Mouse (Mus musculus) limb, embryonic 15.5 days (tissue): ENCODE measurements around the gene Kpna3. TPM values are rescaled to one million over a fixed set of nuclear protein-coding genes. Genes with fewer than 3 reads are reported as not detected.
"Not testable (repeated sequence)": the region's sequence is repeated elsewhere in the genome, so short reads cannot be mapped to it uniquely, and the experiment has no call there.

Source experiments
- ATAC-seq: fragments of 200-750 bp; cut with Nextera tagmentation; 2 replicates; pipeline ENCODE4 v1.8.0; 2017; ENCODE audit warnings: low read depth, moderate TSS enrichment; ENCODE audit not compliant: insufficient number of reproducible peaks, low FRiP score, low TSS enrichment
- H3K27ac ChIP-seq: fragments of 300-500 bp; sonication (generic); 2 replicates; pipeline ENCODE4 v1.5.1; 2015; ENCODE audit warnings: moderate library complexity, mild to moderate bottlenecking, inconsistent platforms
- H3K27me3 ChIP-seq: fragments of 300-500 bp; sonication (generic); 2 replicates; pipeline ENCODE4 v1.6.1; 2015; ENCODE audit warnings: inconsistent platforms
- H3K36me3 ChIP-seq: fragments of 300-500 bp; sonication (generic); 2 replicates; pipeline ENCODE4 v1.6.1; 2015; ENCODE audit warnings: inconsistent platforms
- H3K4me1 ChIP-seq: fragments of 300-500 bp; sonication (generic); 2 replicates; pipeline ENCODE4 v1.6.1; 2015; ENCODE audit warnings: inconsistent platforms
- H3K4me2 ChIP-seq: fragments of 300-500 bp; sonication (generic); 2 replicates; pipeline ENCODE4 v1.6.1; 2015; ENCODE audit warnings: mild to moderate bottlenecking, inconsistent platforms
- H3K4me3 ChIP-seq: fragments of 300-500 bp; sonication (generic); 2 replicates; pipeline ENCODE4 v1.5.1; 2015; ENCODE audit warnings: mild to moderate bottlenecking, inconsistent platforms
- H3K9ac ChIP-seq: fragments of 300-500 bp; sonication (generic); 2 replicates; pipeline ENCODE4 v1.6.1; 2015; ENCODE audit warnings: inconsistent platforms
- H3K9me3 ChIP-seq: fragments of 300-500 bp; sonication (generic); 2 replicates; pipeline ENCODE4 v1.6.1; 2016; ENCODE audit warnings: inconsistent platforms
- WGBS: fragments of 180-500 bp; shearing (Covaris S2); methylation state at CpG from one replicate; pipeline ENCODE4 v1.1.7; 2015; 5-methylcytosine and 5-hydroxymethylcytosine counted together
- polyA plus RNA-seq: library from polyadenylated mRNA; unstranded; fragments of >200 nt; fragmentation: Nextera tagmentation; extraction: Ambion mirVana; gene quantifications from 2 replicates; pipeline ENCODE4 v1.2.1, GENCODE M21; 2015

The Kpna3 gene
- polyA plus RNA-seq, 1 experiment from 2014 or later, result 45.4 TPM

DNA sequence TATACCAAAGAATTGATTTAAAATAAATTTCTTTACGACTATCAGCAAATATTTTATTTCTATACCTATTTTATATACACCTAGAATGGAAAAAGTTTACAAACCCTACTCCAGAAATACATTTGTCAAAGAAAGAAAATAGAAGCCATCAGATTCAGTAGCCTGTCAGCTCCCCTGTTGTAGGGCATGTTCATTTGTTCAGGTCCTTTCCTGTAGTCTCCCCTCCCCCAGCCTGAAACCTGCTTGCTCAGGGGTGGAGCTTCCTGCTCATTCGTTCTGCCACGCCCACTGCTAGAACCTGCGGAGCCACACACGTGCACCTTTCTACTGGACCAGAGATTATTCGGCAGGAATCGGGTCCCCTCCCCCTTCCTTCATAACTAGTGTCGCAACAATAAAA lies 12.6 kb downstream of the Kpna3 start:
- 34% methylated on average over 5 of the region's 8 CpGs for WGBS
- H3K4me3 ChIP-seq, ATAC-seq, H3K4me2 ChIP-seq, H3K27me3 ChIP-seq, H3K36me3 ChIP-seq, H3K9me3 ChIP-seq, H3K4me1 ChIP-seq, H3K27ac ChIP-seq, H3K9ac ChIP-seq: not testable (repeated sequence)

DNA sequence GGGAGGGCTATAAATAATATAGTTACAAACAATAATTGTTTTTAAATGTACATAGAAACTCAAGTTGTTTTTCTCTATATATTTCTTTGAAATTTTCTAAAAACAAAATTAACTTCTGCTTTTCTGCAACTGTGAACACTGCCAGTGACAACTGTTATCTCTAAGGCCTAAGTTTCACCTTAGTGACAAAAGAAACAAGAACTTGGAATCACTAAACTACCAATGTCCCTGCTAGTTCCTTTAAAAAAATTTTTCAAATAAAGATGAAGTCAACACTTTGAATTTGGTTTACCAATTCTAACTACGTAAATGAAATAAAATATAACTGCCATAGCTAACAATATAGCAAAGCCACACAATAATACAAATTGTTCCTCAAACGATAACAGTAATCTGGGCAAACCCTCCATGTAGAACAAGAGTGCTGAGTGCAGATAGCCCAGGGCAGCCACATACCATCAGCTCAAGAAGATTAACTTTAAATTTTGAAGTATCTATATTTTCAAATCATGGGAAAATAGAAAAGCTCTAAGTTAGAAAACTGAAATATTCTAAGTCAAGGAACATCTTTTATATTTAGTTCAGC lies 14.5 kb downstream of the Kpna3 start:
- Histone ChIP-seq H3K4me2 (no peak overlapping the region), H3K36me3 (0 out of 2 replicates have a peak, but pooled peaks cover 3% of the 10 kb centered on the region), H3K27me3 (no peaks in the 10 kb centered on the region), H3K4me3 (no peak overlapping the region), H3K4me1 (peaks cover 6% of the 10 kb centered on the region; the same call in 1 of the 2 replicates), H3K9me3 (no peaks in the 10 kb centered on the region), H3K27ac (no peak overlapping the region), H3K9ac (no peak overlapping the region)
- WGBS, result 90% methylated on average over 2 of the region's 2 CpGs
- no peak for ATAC-seq

DNA sequence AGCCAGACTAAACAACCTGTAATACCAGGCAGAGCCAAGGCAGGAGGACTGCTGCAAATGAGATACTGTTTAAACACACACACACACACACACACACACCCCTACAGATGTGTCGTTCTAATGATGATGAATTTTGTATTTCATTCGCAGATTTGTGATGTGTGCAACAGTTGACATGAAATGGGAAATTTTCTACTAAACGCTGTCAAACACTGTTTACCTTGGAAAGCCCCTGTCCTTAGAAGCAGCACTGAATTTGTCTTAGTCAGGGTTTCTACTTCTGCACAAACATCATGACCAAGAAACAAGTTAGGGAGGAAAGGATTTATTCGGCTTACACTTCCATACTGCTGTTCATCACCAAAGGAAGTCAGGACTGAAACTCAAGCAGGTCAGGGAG lies 24.0 kb downstream of the Kpna3 start:
- H3K4me2 ChIP-seq, result no peak overlapping the region
- H3K36me3 ChIP-seq, result no peaks in the 10 kb centered on the region
- H3K4me1 ChIP-seq, result peaks cover 12% of the 10 kb centered on the region; the same call in 1 of the 2 replicates
- no peak for ATAC-seq
- no peaks in the 10 kb centered on the region for H3K27me3 ChIP-seq
- no peaks in the 10 kb centered on the region for H3K9me3 ChIP-seq
- no peak overlapping the region for H3K27ac ChIP-seq
- no peak overlapping the region for H3K4me3 ChIP-seq
- no peak overlapping the region for H3K9ac ChIP-seq
- 86% methylated on average over 4 of the region's 4 CpGs for WGBS

DNA sequence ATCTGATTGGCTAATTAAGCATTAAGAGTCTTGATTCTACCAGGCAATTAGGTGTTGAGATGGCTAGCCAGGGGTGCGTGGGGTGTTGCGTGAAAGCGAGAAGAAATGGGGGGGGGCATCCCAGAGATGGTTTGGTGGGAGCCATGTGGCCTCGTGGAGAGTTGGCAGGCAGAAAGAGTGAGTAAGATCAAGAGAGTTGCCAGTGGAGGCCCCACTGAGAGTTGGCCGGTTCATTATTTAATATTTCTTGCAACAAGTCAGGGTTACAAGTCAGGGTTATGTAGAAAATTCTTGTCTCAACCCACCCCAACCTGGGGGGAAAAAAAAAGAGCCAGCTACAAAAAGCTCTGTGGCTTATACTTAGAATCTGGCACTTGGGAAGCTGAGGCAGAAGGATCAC lies 24.4 kb downstream of the Kpna3 start:
- no peak overlapping the region for H3K9ac ChIP-seq
- no peak for ATAC-seq
- H3K4me1 ChIP-seq, result peaks cover 12% of the 10 kb centered on the region; the same call in 1 of the 2 replicates
- 66% methylated on average over 5 of the region's 5 CpGs for WGBS
- no peak overlapping the region for H3K4me3 ChIP-seq
- H3K27me3 ChIP-seq, result no peaks in the 10 kb centered on the region
- H3K4me2 ChIP-seq, result no peak overlapping the region
- no peak overlapping the region for H3K27ac ChIP-seq
- H3K9me3 ChIP-seq, result no peaks in the 10 kb centered on the region
- no peaks in the 10 kb centered on the region for H3K36me3 ChIP-seq

DNA sequence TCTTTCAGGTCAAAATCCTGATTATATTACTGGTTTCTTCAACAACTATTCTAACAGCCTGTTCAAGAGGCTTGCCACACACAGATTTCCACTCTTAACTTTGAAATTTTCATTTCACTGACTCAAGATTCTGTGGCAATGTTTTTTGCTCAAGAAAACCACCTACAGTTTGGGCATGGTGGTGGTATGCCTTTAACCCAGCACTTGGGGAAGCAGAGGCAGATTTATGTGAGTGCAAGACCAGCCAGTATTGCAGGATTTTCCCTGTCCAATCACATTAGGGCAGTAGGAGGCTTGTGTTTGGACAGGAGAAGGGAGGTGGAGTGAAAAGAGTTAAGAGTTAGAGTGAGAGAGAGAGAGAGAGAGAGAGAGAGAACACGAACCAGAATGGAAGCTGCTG lies 24.9 kb downstream of the Kpna3 start:
- H3K9ac ChIP-seq, result no peak overlapping the region
- peaks cover 12% of the 10 kb centered on the region; the same call in 1 of the 2 replicates for H3K4me1 ChIP-seq
- H3K27ac ChIP-seq, result no peak overlapping the region
- H3K36me3 ChIP-seq, result no peaks in the 10 kb centered on the region
- H3K4me3 ChIP-seq, result no peak overlapping the region
- 26% methylated on average over 1 of the region's 1 CpGs for WGBS
- no peaks in the 10 kb centered on the region for H3K9me3 ChIP-seq
- ATAC-seq, result no peak
- H3K4me2 ChIP-seq, result no peak overlapping the region
- H3K27me3 ChIP-seq, result no peaks in the 10 kb centered on the region

DNA sequence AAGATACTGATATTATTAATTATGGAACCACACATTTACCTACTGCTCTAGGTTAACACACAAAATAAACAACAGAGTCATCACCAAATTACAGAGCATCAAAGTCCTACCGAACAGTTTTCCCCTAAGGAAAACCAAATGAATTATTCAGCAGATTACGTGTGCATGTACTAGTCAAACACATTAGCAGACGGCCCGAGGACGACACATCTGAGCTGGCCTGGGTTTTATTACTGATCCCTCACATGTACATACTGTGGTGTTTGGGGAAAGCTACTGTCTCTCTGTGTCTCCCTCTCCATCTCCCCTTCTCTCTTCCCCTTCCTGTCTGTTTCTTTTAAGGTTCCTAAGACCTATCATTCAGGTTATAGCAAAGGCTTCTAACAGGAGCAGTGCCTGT lies 25.5 kb downstream of the Kpna3 start:
- Histone ChIP-seq H3K27ac (no peak overlapping the region), H3K4me2 (no peak overlapping the region), H3K36me3 (no peaks in the 10 kb centered on the region), H3K4me1 (peaks cover 12% of the 10 kb centered on the region; the same call in 1 of the 2 replicates), H3K9ac (no peak overlapping the region), H3K4me3 (no peak overlapping the region), H3K27me3 (no peaks in the 10 kb centered on the region), H3K9me3 (no peaks in the 10 kb centered on the region)
- 42% methylated on average over 5 of the region's 5 CpGs for WGBS
- no peak for ATAC-seq

DNA sequence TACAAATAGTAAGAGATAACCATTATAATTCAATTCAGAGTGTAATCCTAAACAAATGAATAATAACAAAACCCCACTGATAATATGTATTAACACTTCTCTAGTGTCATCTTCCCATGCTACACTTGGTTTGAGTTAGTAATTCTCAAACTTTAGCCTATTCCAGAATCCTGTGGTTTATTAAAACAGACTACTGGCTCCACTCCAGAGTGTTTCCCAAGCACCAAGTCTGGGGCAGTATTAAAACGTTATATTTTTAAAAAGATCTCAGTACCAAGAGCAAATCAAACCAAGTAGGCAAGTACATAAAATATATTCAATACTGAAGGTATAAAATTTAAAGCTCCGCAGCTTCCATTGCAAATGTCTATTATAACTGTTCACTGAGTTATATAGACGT lies 26.0 kb downstream of the Kpna3 start:
- Histone ChIP-seq H3K36me3 (no peaks in the 10 kb centered on the region), H3K27me3 (no peaks in the 10 kb centered on the region), H3K4me3 (no peak overlapping the region), H3K4me1 (peaks cover 12% of the 10 kb centered on the region; the same call in 1 of the 2 replicates), H3K9me3 (no peaks in the 10 kb centered on the region), H3K9ac (no peak overlapping the region), H3K4me2 (no peak overlapping the region), H3K27ac (no peak overlapping the region)
- no peak for ATAC-seq
- WGBS, result 47% methylated on average over 3 of the region's 3 CpGs

DNA sequence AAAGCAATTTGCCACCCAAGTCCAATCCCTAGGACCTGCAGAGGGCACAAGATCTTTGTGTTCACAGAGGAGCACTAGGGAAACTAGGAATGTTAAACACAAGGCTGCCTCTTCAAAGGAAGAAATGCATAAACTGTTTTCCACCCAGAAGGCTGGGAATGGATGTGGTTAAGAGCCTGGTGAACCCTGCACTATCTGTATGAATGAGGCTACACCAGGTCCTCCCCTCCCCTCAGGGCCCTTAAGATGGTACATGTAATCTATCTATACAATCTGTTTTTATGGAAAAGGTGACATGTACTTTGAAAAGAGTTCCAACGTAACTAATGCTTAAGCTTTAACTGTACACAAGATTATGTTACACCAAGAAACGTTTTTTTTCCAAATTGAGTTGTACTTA lies 29.7 kb downstream of the Kpna3 start:
- H3K4me2 ChIP-seq, result no peak overlapping the region
- H3K27ac ChIP-seq, result no peak overlapping the region
- no peak for ATAC-seq
- no peaks in the 10 kb centered on the region for H3K36me3 ChIP-seq
- H3K9ac ChIP-seq, result no peak overlapping the region
- H3K4me1 ChIP-seq, result peaks cover 8% of the 10 kb centered on the region; the same call in 1 of the 2 replicates
- H3K9me3 ChIP-seq, result no peaks in the 10 kb centered on the region
- no peak overlapping the region for H3K4me3 ChIP-seq
- 55% methylated on average over 2 of the region's 2 CpGs for WGBS
- no peaks in the 10 kb centered on the region for H3K27me3 ChIP-seq

DNA sequence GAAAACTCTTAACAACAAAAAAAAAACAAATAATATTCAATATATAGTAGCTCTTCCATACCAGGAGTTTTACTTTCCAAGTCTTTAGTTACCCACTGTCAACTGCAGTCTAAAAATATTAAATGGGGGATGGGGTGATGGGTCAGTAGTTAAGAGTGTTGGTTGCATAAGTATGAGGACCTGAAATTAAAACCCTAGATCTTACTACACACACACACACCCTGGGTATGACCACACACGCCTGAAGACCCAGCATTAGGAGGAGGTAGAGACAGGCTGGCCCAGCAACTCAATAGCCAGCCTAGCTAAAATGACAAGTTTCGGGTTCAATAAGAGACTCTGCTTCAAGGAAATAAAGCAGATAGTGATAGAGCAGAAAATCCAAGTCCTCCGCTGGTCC lies 32.6 kb downstream of the Kpna3 start:
- no peaks in the 10 kb centered on the region for H3K9me3 ChIP-seq
- 93% methylated on average over 3 of the region's 3 CpGs for WGBS
- no peak overlapping the region for H3K4me3 ChIP-seq
- H3K9ac ChIP-seq, result no peak overlapping the region
- H3K27me3 ChIP-seq, result no peaks in the 10 kb centered on the region
- no peak overlapping the region for H3K4me2 ChIP-seq
- H3K27ac ChIP-seq, result no peak overlapping the region
- peaks cover 6% of the 10 kb centered on the region; the same call in 1 of the 2 replicates for H3K4me1 ChIP-seq
- peaks cover 3% of the 10 kb centered on the region; the same call in 1 of the 2 replicates for H3K36me3 ChIP-seq
- no peak for ATAC-seq

DNA sequence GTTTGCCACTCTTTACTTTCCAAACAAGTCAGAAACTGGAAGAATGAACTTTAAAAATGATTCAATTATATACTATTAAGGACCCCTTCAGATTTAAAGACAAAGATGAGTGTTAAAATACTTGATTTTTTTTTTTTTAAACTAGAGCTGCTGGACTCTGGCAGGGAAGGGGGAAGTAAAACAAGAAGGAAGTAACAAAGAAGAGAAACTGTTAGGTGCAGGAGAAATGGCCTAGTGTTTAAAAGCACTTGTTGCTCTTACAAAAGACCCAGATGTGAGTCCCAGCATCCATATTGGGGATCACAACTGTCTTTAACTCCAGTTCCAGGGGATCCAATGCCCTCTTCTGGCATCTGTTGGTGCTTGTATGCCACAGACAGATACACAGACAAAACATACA lies 33.9 kb downstream of the Kpna3 start:
- peaks cover 8% of the 10 kb centered on the region; the same call in 1 of the 2 replicates for H3K36me3 ChIP-seq
- H3K27me3 ChIP-seq, result no peaks in the 10 kb centered on the region
- no peak overlapping the region for H3K9ac ChIP-seq
- ATAC-seq, result no peak
- H3K4me1 ChIP-seq, result peaks cover 6% of the 10 kb centered on the region; the same call in 1 of the 2 replicates
- H3K4me3 ChIP-seq, result no peak overlapping the region
- H3K4me2 ChIP-seq, result no peak overlapping the region
- H3K27ac ChIP-seq, result no peak overlapping the region
- H3K9me3 ChIP-seq, result no peaks in the 10 kb centered on the region

DNA sequence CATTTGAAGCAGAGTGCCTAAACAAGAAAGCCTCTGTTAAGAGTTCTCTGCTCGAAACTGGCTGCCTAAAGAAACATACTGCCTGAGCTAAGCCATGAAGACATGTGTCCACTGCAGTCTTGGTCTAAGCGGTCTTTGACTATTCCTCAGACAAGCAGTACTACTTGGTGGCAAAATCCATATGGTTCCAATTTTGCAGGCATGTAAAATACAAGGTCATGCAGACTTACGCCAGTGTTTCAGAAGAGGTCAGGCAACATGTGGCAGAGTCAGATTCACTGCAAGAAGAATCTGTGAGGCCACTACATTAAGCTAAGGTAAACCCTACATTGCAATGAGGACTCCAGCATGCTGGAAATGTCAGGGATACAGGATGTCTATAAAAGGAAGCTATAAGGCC lies 34.7 kb downstream of the Kpna3 start:
- Histone ChIP-seq H3K4me3 (no peak overlapping the region), H3K9ac (no peak overlapping the region), H3K36me3 (peaks cover 12% of the 10 kb centered on the region), H3K4me2 (no peak overlapping the region), H3K27me3 (no peaks in the 10 kb centered on the region), H3K27ac (no peak overlapping the region), H3K9me3 (no peaks in the 10 kb centered on the region), H3K4me1 (peaks cover 6% of the 10 kb centered on the region; the same call in 1 of the 2 replicates)
- ATAC-seq, result no peak
- 57% methylated on average over 3 of the region's 3 CpGs for WGBS

DNA sequence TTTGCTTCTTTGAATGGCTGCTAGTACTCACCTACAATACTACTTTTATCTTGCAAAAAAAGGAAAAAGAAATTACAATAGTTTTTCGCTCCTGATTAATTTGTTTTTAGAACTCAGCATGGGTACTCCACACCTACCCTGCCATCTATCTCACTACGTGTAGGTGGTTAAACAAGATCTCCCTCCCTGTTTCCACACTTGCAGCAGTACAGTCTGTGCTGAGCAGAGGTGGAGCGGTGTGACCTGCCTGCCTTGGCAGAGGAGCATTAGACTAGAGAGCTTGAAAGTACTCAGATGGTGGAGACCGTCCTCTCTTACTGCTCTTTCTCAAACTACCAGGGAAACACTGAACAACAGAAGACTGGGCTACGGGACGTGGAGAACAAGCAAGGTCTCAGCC lies 44.9 kb downstream of the Kpna3 start:
- Histone ChIP-seq H3K27ac (no peak overlapping the region), H3K9me3 (no peaks in the 10 kb centered on the region), H3K36me3 (peaks cover 19% of the 10 kb centered on the region), H3K4me3 (no peak overlapping the region), H3K4me1 (no peaks in the 10 kb centered on the region), H3K9ac (no peak overlapping the region), H3K4me2 (no peak overlapping the region), H3K27me3 (no peaks in the 10 kb centered on the region)
- WGBS, result 89% methylated on average over 6 of the region's 6 CpGs
- no peak for ATAC-seq

DNA sequence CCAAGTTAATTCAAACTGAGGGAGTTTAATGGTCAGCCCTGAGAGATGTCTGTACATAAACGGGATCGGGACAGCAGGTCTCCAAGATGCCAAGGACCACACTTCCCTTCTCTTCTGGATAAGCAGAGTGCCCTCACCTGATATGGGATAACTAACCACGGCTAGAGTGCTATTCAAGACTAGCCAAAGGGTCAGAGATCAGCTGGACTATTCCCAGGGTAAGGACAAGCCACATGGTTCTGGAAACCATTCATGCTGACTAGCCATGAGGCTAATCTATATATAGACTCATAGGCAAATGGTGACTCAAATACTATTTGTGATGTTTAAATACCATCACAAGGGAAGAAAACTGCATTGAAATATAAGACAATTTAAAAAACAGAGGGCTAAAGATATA lies 49.1 kb downstream of the Kpna3 start:
- Histone ChIP-seq H3K4me2 (no peak overlapping the region), H3K4me1 (no peaks in the 10 kb centered on the region), H3K27ac (no peak overlapping the region), H3K9me3 (no peaks in the 10 kb centered on the region), H3K9ac (no peak overlapping the region), H3K36me3 (peaks cover 17% of the 10 kb centered on the region), H3K27me3 (no peaks in the 10 kb centered on the region), H3K4me3 (no peak overlapping the region)
- ATAC-seq, result no peak
- WGBS, result 91% methylated on average over 3 of the region's 3 CpGs
